Mouse (Mus musculus) MEL (cell line): ENCODE results near the gene Gpr146. TPM values are rescaled to one million over a fixed set of nuclear protein-coding genes. Genes with fewer than 3 reads are reported as not detected.
A peak's percentile ranks its signal among the peaks of the same experiment; 100 is the strongest.

Source experiments
- DNase-seq: peaks from one replicate; pipeline ENCODE4 v3.0.0; 2011; ENCODE audit warnings: low read depth, low spot score
- H3K27ac ChIP-seq: 2 replicates; pipeline ENCODE4 v1.5.1; 2012; ENCODE audit warnings: low read depth, mild to moderate bottlenecking, control low read depth, low read length, moderate library complexity; ENCODE audit not compliant: control insufficient read depth
- H3K27me3 ChIP-seq, 2 experiments: fragments of 150-350 bp in 1 of 2; sonication (generic) in 1 of 2; 2 replicates each; pipeline ENCODE4 v1.6.1; 2012; ENCODE audit warnings: low read length in 2 of 2, mild to moderate bottlenecking in 2 of 2, improper control_type of control experiment in 1 of 2, moderate library complexity in 1 of 2; ENCODE audit not compliant: insufficient read depth in 2 of 2, control insufficient read depth in 1 of 2
- H3K36me3 ChIP-seq, 2 experiments: 2 replicates each; pipeline ENCODE4 v1.6.1; 2012 to 2014; ENCODE audit warnings: low read length in 2 of 2, improper control_type of control experiment in 1 of 2, inconsistent platforms in 1 of 2, mild to moderate bottlenecking in 1 of 2; ENCODE audit not compliant: insufficient read depth in 2 of 2, control insufficient read depth in 1 of 2
- H3K4me1 ChIP-seq, 2 experiments: fragments of 150-350 bp in 1 of 2; sonication (generic) in 1 of 2; 2 replicates each; pipeline ENCODE4 v1.6.1; 2012; ENCODE audit warnings: low read length in 2 of 2, improper control_type of control experiment in 1 of 2, mild to moderate bottlenecking in 1 of 2; ENCODE audit not compliant: insufficient read depth in 2 of 2, control insufficient read depth in 1 of 2
- H3K4me3 ChIP-seq, 2 experiments: fragments of 150-350 bp in 1 of 2; sonication (generic) in 1 of 2; 2 replicates each; pipeline ENCODE4 v1.5.1; 2012; ENCODE audit warnings: low read depth in 2 of 2, low read length in 2 of 2, mild to moderate bottlenecking in 2 of 2, moderate library complexity in 2 of 2, control low read depth in 1 of 2, improper control_type of control experiment in 1 of 2; ENCODE audit not compliant: control insufficient read depth in 1 of 2, insufficient read depth in 1 of 2
- H3K79me2 ChIP-seq: 2 replicates; pipeline ENCODE4 v1.6.1; 2012; ENCODE audit warnings: mild to moderate bottlenecking, low read length, moderate library complexity; ENCODE audit not compliant: control insufficient read depth, poor library complexity, insufficient read depth
- H3K9ac ChIP-seq: 2 replicates; pipeline ENCODE4 v1.6.1; 2012; ENCODE audit warnings: low read depth, mild to moderate bottlenecking, control low read depth, low read length, moderate library complexity; ENCODE audit not compliant: control insufficient read depth, poor library complexity, severe bottlenecking
- H3K9me3 ChIP-seq: fragments of 150-350 bp; sonication (generic); replicated peaks from 2 replicates; pipeline ENCODE4 v1.6.1; 2012; ENCODE audit warnings: mild to moderate bottlenecking, low read length, improper control_type of control experiment, moderate library complexity; ENCODE audit not compliant: insufficient read depth
- E2F4 ChIP-seq: IDR thresholded peaks from 2 replicates; pipeline ENCODE4 v1.6.1; 2011; ENCODE audit warnings: low read depth, low read length, improper control_type of control experiment, borderline replicate concordance
- ELF1 ChIP-seq: IDR thresholded peaks from 2 replicates; pipeline ENCODE4 v1.6.1; 2014; ENCODE audit warnings: low read depth, mild to moderate bottlenecking, inconsistent platforms, low read length, improper control_type of control experiment, moderate library complexity
- ETS1 ChIP-seq: IDR thresholded peaks from 2 replicates; pipeline ENCODE4 v1.6.1; 2012; ENCODE audit warnings: low read depth, mild to moderate bottlenecking, inconsistent platforms, low read length, improper control_type of control experiment, moderate library complexity
- HCFC1 ChIP-seq: IDR thresholded peaks from 2 replicates; pipeline ENCODE4 v1.6.1; 2012; ENCODE audit warnings: low read depth, mild to moderate bottlenecking, inconsistent platforms, low read length, improper control_type of control experiment, moderate library complexity
- MAFK ChIP-seq: IDR thresholded peaks from 2 replicates; pipeline ENCODE4 v1.6.1; 2011; ENCODE audit warnings: low read depth, mild to moderate bottlenecking, low read length, improper control_type of control experiment, borderline replicate concordance
- MAX ChIP-seq: IDR thresholded peaks from 2 replicates; pipeline ENCODE4 v1.6.1; 2011; ENCODE audit warnings: low read length, improper control_type of control experiment
- MAZ ChIP-seq: IDR thresholded peaks from 2 replicates; pipeline ENCODE4 v1.6.1; 2012; ENCODE audit warnings: low read depth, mild to moderate bottlenecking, inconsistent platforms, low read length, improper control_type of control experiment
- MXI1 ChIP-seq: IDR thresholded peaks from 2 replicates; pipeline ENCODE4 v1.6.1; 2011; ENCODE audit warnings: mild to moderate bottlenecking, low read depth, low read length, improper control_type of control experiment
- MYC ChIP-seq: IDR thresholded peaks from 2 replicates; pipeline ENCODE4 v1.6.1; 2011; ENCODE audit warnings: low read depth, mild to moderate bottlenecking, low read length, improper control_type of control experiment, moderate library complexity
- NELFE ChIP-seq: IDR thresholded peaks from 2 replicates; pipeline ENCODE4 v1.6.1; 2011; ENCODE audit warnings: low read depth, low read length, improper control_type of control experiment
- NRF1 ChIP-seq: IDR thresholded peaks from 2 replicates; pipeline ENCODE4 v1.6.1; 2014; ENCODE audit warnings: low read depth, mild to moderate bottlenecking, inconsistent platforms, low read length, improper control_type of control experiment, moderate library complexity; ENCODE audit not compliant: poor library complexity, insufficient read depth, severe bottlenecking
- POLR2A ChIP-seq, 2 experiments: IDR thresholded peaks; 2 replicates each; pipeline ENCODE4 v1.6.1; 2011 to 2012; ENCODE audit warnings: low read length in 2 of 2, mild to moderate bottlenecking in 2 of 2, control low read depth in 1 of 2, improper control_type of control experiment in 1 of 2, low read depth in 1 of 2, moderate library complexity in 1 of 2; ENCODE audit not compliant: control insufficient read depth in 1 of 2, insufficient read depth in 1 of 2, poor library complexity in 1 of 2
- POLR2AphosphoS2 ChIP-seq: IDR thresholded peaks from 2 replicates; pipeline ENCODE4 v1.6.1; 2011; ENCODE audit warnings: low read length, improper control_type of control experiment
- POLR2AphosphoS5 ChIP-seq: IDR thresholded peaks from 2 replicates; pipeline ENCODE4 v1.6.1; 2012; ENCODE audit warnings: low read depth, borderline replicate concordance, mild to moderate bottlenecking, inconsistent platforms, low read length, moderate library complexity, mixed read lengths
- RCOR1 ChIP-seq: IDR thresholded peaks from 2 replicates; pipeline ENCODE4 v1.6.1; 2012; ENCODE audit warnings: low read depth, mild to moderate bottlenecking, inconsistent platforms, low read length, improper control_type of control experiment
- SIN3A ChIP-seq: IDR thresholded peaks from 2 replicates; pipeline ENCODE4 v1.6.1; 2012; ENCODE audit warnings: low read length, improper control_type of control experiment, inconsistent platforms
- TAL1 ChIP-seq: IDR thresholded peaks from 2 replicates; pipeline ENCODE4 v1.6.1; 2012; ENCODE audit warnings: mild to moderate bottlenecking, inconsistent platforms, low read length, moderate library complexity, mixed read lengths
- TBP ChIP-seq: IDR thresholded peaks from 2 replicates; pipeline ENCODE4 v1.8.0; 2011; ENCODE audit warnings: low read depth, low read length, improper control_type of control experiment
- TCF12 ChIP-seq: IDR thresholded peaks from 2 replicates; pipeline ENCODE4 v1.6.1; 2014; ENCODE audit warnings: low read depth, mild to moderate bottlenecking, inconsistent platforms, low read length, improper control_type of control experiment, moderate library complexity
- ZC3H11A ChIP-seq: IDR thresholded peaks from 2 replicates; pipeline ENCODE4 v1.6.1; 2012; ENCODE audit warnings: low read depth, mild to moderate bottlenecking, inconsistent platforms, low read length, improper control_type of control experiment
- ZKSCAN1 ChIP-seq: IDR thresholded peaks from 2 replicates; pipeline ENCODE4 v1.6.1; 2012; ENCODE audit warnings: low read depth, mild to moderate bottlenecking, inconsistent platforms, low read length, improper control_type of control experiment, moderate library complexity
- ZMIZ1 ChIP-seq: IDR thresholded peaks from 2 replicates; pipeline ENCODE4 v1.6.1; 2012; ENCODE audit warnings: low read depth, mild to moderate bottlenecking, inconsistent platforms, low read length, improper control_type of control experiment, moderate library complexity
- polyA plus RNA-seq, 2 experiments: library from polyadenylated mRNA; stranded (reverse) in 1 of 2; unstranded in 1 of 2; fragments of >175 nt in 1 of 2; fragments of >200 nt in 1 of 2; gene quantifications; 2 replicates each; pipeline versions ENCODE4 v1.2.1 to v1.2.4; 2012; ENCODE audit warnings: low replicate concordance in 2 of 2, low read depth in 1 of 2; ENCODE audit not compliant: insufficient read length in 2 of 2, insufficient read depth in 1 of 2, missing spikeins in 1 of 2
- total RNA-seq: library from RNA; depleted of rRNA; stranded (reverse); fragments of 300-350 nt; gene quantifications from 2 replicates; pipeline ENCODE4 v1.2.3, GENCODE M21; 2012

The Gpr146 gene
- total and polyA plus RNA-seq, 3 experiments: 0.92 to 4.5 TPM; not detected in 1

GRCm38 (mm10) chr5:139344687-139345363 is 32.7 kb upstream of the Gpr146 start:
- Histone ChIP-seq H3K9me3 (no peaks in the 10 kb centered on the region), H3K4me3 (peak overlapping the region; percentile 68 to 90), H3K9ac (peak overlapping the region; percentile 72), H3K36me3 (no peaks in the 10 kb centered on the region; a peak in 2 of 4 replicates), H3K79me2 (peaks cover 17% of the 10 kb centered on the region), H3K4me1 (peaks cover 0 to 5% of the 10 kb centered on the region in 2 experiments; a peak in 1 of 4 replicates), H3K27ac (peak overlapping the region; percentile 22), H3K27me3 (no peaks in the 10 kb centered on the region)
- DNase-seq: peak; percentile 96
- TF ChIP-seq ZKSCAN1: no peak
- no peak for TF ChIP-seq E2F4
- no peak for TF ChIP-seq MAFK
- TF ChIP-seq POLR2A (IDR thresholded peaks at IDR 0.05; ENCODE audit: control insufficient read depth in 1 of 2, insufficient read depth in 1 of 2, low read depth in 1 of 2, low read length in 2 of 2, poor library complexity in 1 of 2): peak; percentile 71 to 75; a peak in 3 of 4 replicates
- 0 out of 2 replicates have a peak, but pooled peaks have one; percentile 15 for TF ChIP-seq NRF1
- 0 out of 2 replicates have a peak, but pooled peaks have one; percentile 29 for TF ChIP-seq ETS1
- TF ChIP-seq SIN3A: peak; percentile 95
- TF ChIP-seq RCOR1: no peak
- peak; percentile 66 for TF ChIP-seq NELFE
- no peak for TF ChIP-seq TAL1
- 0 out of 2 replicates have a peak, but pooled peaks have one; percentile 46 for TF ChIP-seq TCF12
- TF ChIP-seq MXI1: peak; percentile 84; the same call in 1 of the 2 replicates
- TF ChIP-seq ZC3H11A: no peak
- peak; percentile 71; the same call in 1 of the 2 replicates for TF ChIP-seq MAZ
- TF ChIP-seq ZMIZ1: peak; percentile 68; the same call in 1 of the 2 replicates
- TF ChIP-seq POLR2AphosphoS2: peak; percentile 42; the same call in 1 of the 2 replicates
- TF ChIP-seq POLR2AphosphoS5: no peak
- peak; percentile 96 for TF ChIP-seq HCFC1
- peak; percentile 90 for TF ChIP-seq ELF1
- TF ChIP-seq MYC: no peak
- peak; percentile 69 for TF ChIP-seq TBP
- TF ChIP-seq MAX: no peak
